Mouse (Mus musculus) frontal cortex, postnatal 10 days (tissue): ENCODE data around the gene Mrps15.
"Not testable (repeated sequence)": the region's sequence is repeated elsewhere in the genome, so short reads cannot be mapped to it uniquely, and the experiment has no call there.

Source experiments
- DNase-seq, 2 experiments: peaks; one replicate each; pipeline ENCODE4 v3.0.0; 2022; ENCODE audit warnings: low spot score in 2 of 2, mixed read lengths in 1 of 2

The Mrps15 gene

GRCm38 (mm10) chr4:126077833-126078232 is 31.1 kb downstream of the Mrps15 start:
- DNase-seq = no peak

- no peak for DNase-seq
Observed at GRCm38 (mm10) chr4:126079266-126079665, 32.5 kb downstream of the Mrps15 start.

DNA sequence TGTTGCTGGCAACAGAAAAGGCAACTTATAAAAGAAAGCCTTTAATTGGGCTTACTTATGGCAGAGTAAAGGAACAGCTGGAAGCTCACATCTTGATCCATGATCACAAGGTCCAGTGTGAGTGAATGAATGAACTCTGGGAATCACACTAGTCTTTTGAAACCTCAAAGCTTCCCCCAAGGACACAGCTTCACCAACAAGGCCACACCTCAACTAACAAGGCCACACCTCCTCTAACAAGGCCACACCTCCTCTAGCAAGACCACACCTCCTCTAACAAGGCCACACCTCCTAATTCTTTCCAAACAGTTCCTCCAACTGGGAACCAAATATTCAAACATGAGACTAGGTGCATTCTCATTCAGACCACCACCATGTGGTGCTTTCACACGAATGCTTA is 34.9 kb downstream of the Mrps15 start:
- DNase-seq = no peak

GRCm38 (mm10) chr4:126083021-126083420 is 36.3 kb downstream of the Mrps15 start:
- DNase-seq = no peak

DNA sequence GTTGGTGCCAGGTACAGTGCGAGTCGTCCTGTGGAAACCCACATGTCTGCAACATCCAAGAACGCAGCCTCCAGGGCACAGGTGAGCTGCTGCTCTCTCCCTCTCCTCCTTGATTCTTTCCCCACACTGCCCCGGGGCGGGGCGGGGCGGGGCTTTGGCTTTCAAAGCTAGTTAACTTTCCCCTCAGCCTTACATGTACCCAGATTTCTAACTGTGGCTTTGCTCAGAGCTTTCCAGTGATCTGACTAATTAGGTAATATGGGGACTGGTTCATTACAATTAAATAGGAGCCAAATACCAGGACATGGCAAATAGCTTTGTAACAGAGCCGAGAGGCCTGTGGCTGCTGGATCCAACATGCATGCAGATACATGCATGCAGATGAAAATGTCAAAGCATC is 37.7 kb downstream of the Mrps15 start:
- DNase-seq = no peak

- peak; percentile 45 to 72 for DNase-seq
Observed at GRCm38 (mm10) chr4:126085996-126086576, 39.4 kb downstream of the Mrps15 start.

DNA sequence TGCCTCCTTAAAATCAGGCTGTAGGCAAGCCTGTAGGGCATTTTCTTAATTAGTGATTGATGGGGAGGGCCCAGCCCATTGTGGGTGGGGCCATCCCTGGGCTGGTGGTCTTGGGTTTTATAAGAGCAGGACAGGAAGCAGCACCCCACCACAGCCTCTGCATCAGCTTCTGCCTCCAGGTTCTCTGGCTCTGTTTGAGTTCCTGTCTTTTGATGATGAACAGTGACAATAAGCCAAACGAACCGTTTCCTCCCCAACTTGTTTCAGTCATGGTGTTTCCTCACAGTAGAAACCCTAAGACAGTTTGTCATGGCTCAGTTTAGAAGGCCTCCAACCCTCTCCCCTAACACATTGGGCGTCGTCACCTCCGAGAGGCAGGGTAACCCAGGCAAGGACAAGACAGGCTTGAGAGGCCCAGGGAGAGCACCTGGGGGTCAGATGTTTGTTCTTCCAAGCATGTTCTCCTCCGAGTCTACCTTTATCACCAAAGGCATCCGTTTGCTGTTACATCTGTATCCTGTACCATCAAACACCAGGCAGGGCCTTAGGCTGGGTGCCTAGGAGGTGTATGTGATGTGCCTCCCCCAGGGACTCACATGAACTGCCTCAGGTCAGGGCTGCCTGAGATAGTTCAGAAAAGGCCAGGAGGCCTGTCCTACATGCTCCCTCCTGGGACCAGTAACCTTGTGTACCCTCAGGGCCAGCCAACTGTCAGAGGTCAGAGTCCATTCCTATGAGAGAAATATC is 43.5 kb downstream of the Mrps15 start:
- DNase-seq = no peak

- no peak for DNase-seq
Observed at GRCm38 (mm10) chr4:126090848-126091124, 44.1 kb downstream of the Mrps15 start.

- no peak for DNase-seq
Observed at GRCm38 (mm10) chr4:126091873-126092272, 45.1 kb downstream of the Mrps15 start.

GRCm38 (mm10) chr4:126095622-126096430 is 49.1 kb downstream of the Mrps15 start:
- DNase-seq = not testable (repeated sequence)

GRCm38 (mm10) chr4:126096464-126097111 is 49.9 kb downstream of the Mrps15 start, which contains the start of gene Lsm10:
Lsm10 (plus strand) TSS chr4:126096623.
- DNase-seq = peak; percentile 92 to 95

DNA sequence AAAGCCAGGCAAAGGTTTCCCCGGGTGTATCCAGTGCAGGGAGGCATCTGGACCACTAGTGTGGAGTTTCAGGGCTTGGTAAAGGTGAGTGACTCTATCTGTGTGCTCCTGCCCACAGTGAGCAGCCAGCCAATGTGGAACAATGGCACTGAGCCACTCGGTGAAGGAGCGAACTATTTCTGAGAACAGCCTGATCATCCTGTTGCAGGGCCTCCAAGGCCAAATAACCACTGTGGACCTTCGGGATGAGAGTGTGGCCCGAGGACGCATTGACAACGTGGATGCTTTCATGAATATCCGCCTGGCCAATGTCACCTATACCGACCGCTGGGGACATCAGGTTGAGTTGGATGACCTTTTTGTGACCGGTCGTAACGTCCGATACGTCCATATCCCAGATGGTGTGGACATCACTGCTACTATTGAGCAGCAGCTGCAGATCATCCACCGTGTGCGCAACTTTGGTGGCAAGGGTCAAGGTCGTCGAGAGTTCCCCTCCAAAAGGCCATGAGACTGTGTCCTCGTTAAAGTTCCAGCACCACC is 51.1 kb downstream of the Mrps15 start:
- DNase-seq = no peak

- no peak for DNase-seq
Observed at GRCm38 (mm10) chr4:126099365-126099764, 52.6 kb downstream of the Mrps15 start.

- DNase-seq = no peak
Observed at GRCm38 (mm10) chr4:126100764-126101163, 54.0 kb downstream of the Mrps15 start.

- DNase-seq = no peak
Observed at GRCm38 (mm10) chr4:126102061-126102841, 55.5 kb downstream of the Mrps15 start.

DNA sequence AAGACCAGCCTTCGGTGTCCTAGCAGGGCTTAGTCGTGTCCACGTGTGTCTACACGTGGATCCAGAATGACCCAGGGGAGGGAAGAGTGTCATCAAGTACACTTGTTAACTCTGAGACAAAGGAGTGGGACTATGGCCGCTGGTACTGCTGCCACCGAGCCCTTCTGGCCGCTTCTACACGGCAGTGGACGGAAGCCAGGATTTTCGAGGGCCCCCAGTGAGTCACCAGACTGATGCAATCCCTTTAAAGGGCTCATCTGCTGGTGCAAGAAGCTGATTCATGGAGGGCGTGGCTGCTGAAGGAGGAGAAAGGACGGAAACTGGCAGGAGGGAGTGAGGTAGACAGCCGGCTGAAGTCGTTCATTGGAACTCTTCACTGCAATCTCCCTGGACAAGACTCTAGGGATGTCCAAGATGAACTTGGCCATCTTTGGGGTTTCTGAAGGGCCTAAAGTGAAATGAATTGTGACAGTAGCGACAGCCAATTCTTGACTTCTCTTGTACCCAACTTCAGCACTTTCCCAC is 56.4 kb downstream of the Mrps15 start:
- peak; percentile 68 to 82 for DNase-seq

- peak; percentile 93 for DNase-seq
Observed at GRCm38 (mm10) chr4:126103590-126104068, 56.9 kb downstream of the Mrps15 start, which contains the start of gene Stk40. Stk40 (plus strand) TSS chr4:126103957.

GRCm38 (mm10) chr4:126104261-126105075 is 57.7 kb downstream of the Mrps15 start:
- DNase-seq = no peak
